Mouse (Mus musculus): ENCODE measurements around the gene Fgfr3. TPM values are rescaled to one million over a fixed set of nuclear protein-coding genes. Genes with fewer than 3 reads are reported as not detected.

Gene Fgfr3
- polyA plus RNA-seq (2015; fragmentation: Nextera tagmentation; extraction: Ambion mirVana) = 4.1 and 4.3 TPM in 2 replicates

DNA sequence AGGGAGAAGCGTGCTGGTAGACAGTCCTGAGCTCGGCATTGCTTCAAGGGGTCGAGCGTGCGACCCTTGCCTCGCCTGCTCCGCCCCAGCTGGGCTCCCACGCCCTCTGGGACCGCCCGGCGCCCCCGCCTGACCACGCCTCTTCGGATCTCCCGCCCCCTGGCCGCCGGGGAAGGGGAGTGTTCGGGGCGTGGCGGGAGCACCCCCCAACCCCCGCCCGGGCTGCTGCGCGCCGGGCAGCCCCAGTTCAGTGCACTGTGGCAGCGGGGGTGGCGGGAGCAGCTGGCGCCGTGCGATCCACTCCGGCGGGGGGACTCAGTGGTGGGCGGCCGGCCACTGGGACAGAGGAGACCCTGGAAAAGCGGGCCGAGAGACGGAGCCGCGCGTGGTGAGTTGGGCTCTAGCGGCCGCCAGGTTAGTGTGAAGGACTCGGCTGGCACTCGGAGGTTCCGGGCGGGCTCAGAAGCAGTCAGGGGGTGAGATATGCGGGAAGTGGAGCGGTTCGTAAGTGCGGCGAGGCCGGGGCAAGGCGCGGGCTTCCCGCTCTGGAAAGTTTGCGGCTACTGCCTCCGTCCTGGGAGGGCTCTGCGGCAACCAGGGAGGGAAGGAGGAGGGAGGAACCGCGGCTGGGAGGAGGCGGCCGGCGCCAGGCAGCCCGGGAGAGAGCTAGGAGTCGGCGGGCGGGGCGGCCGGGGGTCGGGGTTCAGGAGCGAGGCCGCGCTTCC is at the start of gene Fgfr3:
Gene Fgfr3, plus strand, starts transcription at position 134 of the 725 bp plus-strand sequence.
- H3K4me1 ChIP-seq = peaks cover 46% of the 10 kb centered on the region
- H3K9me3 ChIP-seq = no peaks in the 10 kb centered on the region
- H3K27ac ChIP-seq (replicated peaks) = peak within 1 kb of the TSS; percentile 36; the same call in 1 of the 2 replicates
- H3K4me3 ChIP-seq = peak within 1 kb of the TSS; percentile 70
- under 1% methylated on average over 66 of the region's 73 CpGs for WGBS
- peak within 1 kb of the TSS; percentile 100 for H3K4me2 ChIP-seq
- H3K27me3 ChIP-seq (replicated peaks) = peaks cover 44% of the 10 kb centered on the region
- peak within 1 kb of the TSS; percentile 86 for H3K9ac ChIP-seq
- peak; percentile 45 for ATAC-seq (ENCODE audit: extremely low read depth, insufficient number of reproducible peaks, low FRiP score, low TSS enrichment)
- no peaks in the 10 kb centered on the region for H3K36me3 ChIP-seq

- H3K9me3 ChIP-seq = no peaks in the 10 kb centered on the region
- H3K4me3 ChIP-seq = no peak overlapping the region
- no peaks in the 10 kb centered on the region for H3K27me3 ChIP-seq (replicated peaks)
- peaks cover 39% of the 10 kb centered on the region for H3K36me3 ChIP-seq
- WGBS = 64% methylated on average over 3 of the region's 3 CpGs
- H3K9ac ChIP-seq = no peak overlapping the region
- peaks cover 8% of the 10 kb centered on the region for H3K4me1 ChIP-seq
- peak; percentile 23; the same call in 1 of the 2 replicates for ATAC-seq (ENCODE audit: extremely low read depth, insufficient number of reproducible peaks, low FRiP score, low TSS enrichment)
- H3K27ac ChIP-seq (replicated peaks) = peak overlapping the region; percentile 5; the same call in 1 of the 2 replicates
- no peak overlapping the region for H3K4me2 ChIP-seq
These were observed 47.0 kb upstream of the Fgfr3 start for GRCm38 (mm10) chr5:33674439-33674838.

DNA sequence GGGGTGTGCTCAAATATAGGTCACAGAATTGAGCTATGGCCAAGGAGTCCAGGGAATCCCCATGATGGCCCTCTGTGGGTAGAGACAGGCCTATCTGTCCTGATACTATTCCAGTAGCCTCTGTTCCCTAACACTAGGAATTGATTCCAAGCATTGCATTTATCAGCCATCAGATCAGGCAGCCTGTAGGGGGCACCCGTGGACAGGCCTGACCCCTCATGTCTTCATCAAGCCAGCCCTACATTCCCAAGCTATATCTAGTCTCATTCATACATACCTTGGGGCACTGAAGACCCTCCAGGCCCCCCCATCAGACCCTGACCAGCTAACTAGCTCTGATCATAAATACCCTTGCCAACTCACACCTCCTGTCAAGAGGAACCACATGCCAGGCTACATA is 45.5 kb upstream of the Fgfr3 start:
- H3K36me3 ChIP-seq = peaks cover 23% of the 10 kb centered on the region
- H3K9me3 ChIP-seq = no peaks in the 10 kb centered on the region
- 8% methylated on average over 1 of the region's 1 CpGs for WGBS
- H3K4me3 ChIP-seq = no peak overlapping the region
- no peak overlapping the region for H3K27ac ChIP-seq (replicated peaks)
- H3K4me2 ChIP-seq = no peak overlapping the region
- peaks cover 9% of the 10 kb centered on the region for H3K4me1 ChIP-seq
- H3K9ac ChIP-seq = peak overlapping the region; percentile 9; the same call in 1 of the 2 replicates
- no peak for ATAC-seq (ENCODE audit: extremely low read depth, insufficient number of reproducible peaks, low FRiP score, low TSS enrichment)
- no peaks in the 10 kb centered on the region for H3K27me3 ChIP-seq (replicated peaks)

- 76% methylated on average over 5 of the region's 5 CpGs for WGBS
- H3K27ac ChIP-seq (replicated peaks) = no peak overlapping the region
- no peak for ATAC-seq (ENCODE audit: extremely low read depth, insufficient number of reproducible peaks, low FRiP score, low TSS enrichment)
- no peaks in the 10 kb centered on the region for H3K9me3 ChIP-seq
- no peak overlapping the region for H3K4me2 ChIP-seq
- H3K9ac ChIP-seq = no peak overlapping the region
- H3K27me3 ChIP-seq (replicated peaks) = no peaks in the 10 kb centered on the region
- no peak overlapping the region for H3K4me3 ChIP-seq
- peaks cover 18% of the 10 kb centered on the region for H3K4me1 ChIP-seq
- peaks cover 2% of the 10 kb centered on the region for H3K36me3 ChIP-seq
These were observed 43.2 kb upstream of the Fgfr3 start for GRCm38 (mm10) chr5:33678244-33678643.

- no peak overlapping the region for H3K9ac ChIP-seq
- no peak for ATAC-seq (ENCODE audit: extremely low read depth, insufficient number of reproducible peaks, low FRiP score, low TSS enrichment)
- WGBS = 56% methylated on average over 3 of the region's 3 CpGs
These were observed 40.4 kb upstream of the Fgfr3 start for GRCm38 (mm10) chr5:33681044-33681443.

GRCm38 (mm10) chr5:33681611-33682388 is 39.7 kb upstream of the Fgfr3 start:
- Histone ChIP-seq H3K36me3 (no peaks in the 10 kb centered on the region), H3K27ac (replicated peaks) (no peak overlapping the region), H3K4me2 (no peak overlapping the region), H3K9me3 (no peaks in the 10 kb centered on the region), H3K9ac (no peak overlapping the region), H3K27me3 (replicated peaks) (no peaks in the 10 kb centered on the region), H3K4me1 (peaks cover 14% of the 10 kb centered on the region), H3K4me3 (no peak overlapping the region)
- WGBS = 63% methylated on average over 15 of the region's 15 CpGs
- ATAC-seq (ENCODE audit: extremely low read depth, insufficient number of reproducible peaks, low FRiP score, low TSS enrichment) = no peak

More at GRCm38 (mm10) chr5:33681044-33681443, 40.4 kb upstream of the Fgfr3 start:
- H3K4me1 ChIP-seq = peaks cover 14% of the 10 kb centered on the region
- no peaks in the 10 kb centered on the region for H3K27me3 ChIP-seq (replicated peaks)
- H3K27ac ChIP-seq (replicated peaks) = no peak overlapping the region
- H3K36me3 ChIP-seq = no peaks in the 10 kb centered on the region
- no peak overlapping the region for H3K4me3 ChIP-seq
- no peak overlapping the region for H3K4me2 ChIP-seq
- H3K9me3 ChIP-seq = no peaks in the 10 kb centered on the region

DNA sequence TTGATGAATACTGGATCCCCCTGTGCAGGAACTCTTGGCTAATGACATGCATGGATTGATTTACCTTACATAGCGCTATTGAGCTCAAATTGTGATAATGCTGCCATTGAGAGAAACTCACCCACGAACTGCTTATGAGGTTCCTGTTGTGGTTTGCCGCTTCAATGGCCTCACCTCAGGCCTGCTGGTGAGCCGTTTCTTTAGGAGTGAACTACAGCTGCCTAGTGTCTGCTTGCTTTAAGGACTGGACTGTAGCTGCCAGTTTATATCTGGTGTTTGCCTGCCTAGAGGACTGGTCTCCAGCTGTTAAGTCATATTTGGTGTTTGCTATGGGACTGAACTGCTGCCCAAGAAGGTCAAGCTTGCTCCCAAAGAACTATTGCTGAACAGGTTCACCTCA is 38.5 kb upstream of the Fgfr3 start:
- no peak for ATAC-seq (ENCODE audit: extremely low read depth, insufficient number of reproducible peaks, low FRiP score, low TSS enrichment)
- Histone ChIP-seq H3K9me3 (no peaks in the 10 kb centered on the region), H3K4me3 (no peak overlapping the region), H3K36me3 (no peaks in the 10 kb centered on the region), H3K9ac (no peak overlapping the region), H3K4me2 (no peak overlapping the region), H3K27ac (replicated peaks) (no peak overlapping the region), H3K4me1 (peaks cover 15% of the 10 kb centered on the region), H3K27me3 (replicated peaks) (no peaks in the 10 kb centered on the region)
- WGBS = 77% methylated on average over 4 of the region's 4 CpGs

DNA sequence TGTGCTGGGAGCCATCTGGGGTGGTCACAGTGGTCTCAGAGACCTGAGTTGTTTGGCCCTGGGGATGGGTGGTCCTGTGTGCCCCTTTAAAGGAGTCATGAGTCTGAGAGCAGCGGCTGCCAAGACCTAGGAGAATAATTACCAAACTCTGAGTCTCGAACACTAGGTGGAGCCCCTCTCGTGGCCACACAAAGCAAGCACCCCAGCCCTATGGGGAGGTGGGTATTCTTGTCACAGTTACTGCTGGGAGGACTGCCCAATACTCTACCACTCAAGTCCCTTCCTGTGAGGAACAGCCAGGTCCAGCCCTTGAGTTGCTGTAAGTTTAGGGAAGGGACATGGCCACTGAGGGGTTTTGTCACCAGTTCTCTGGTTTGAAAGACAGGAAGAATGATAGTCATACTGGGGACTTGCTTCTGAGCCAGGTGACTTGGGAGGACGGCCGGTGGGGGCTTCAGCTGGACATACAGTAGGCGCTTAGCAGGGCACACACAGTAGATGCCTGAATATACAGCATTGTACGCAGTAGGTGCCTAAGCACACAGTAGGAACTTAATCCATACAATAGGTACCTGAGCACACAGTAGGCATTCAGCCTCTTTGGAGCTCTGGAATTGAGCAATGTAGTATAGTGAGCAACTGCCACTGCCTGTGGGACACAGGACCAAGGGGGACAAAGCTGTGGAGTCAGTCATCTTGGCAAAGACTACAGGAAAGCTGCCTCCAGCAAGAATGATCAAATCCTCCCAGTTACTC is 37.4 kb upstream of the Fgfr3 start:
- WGBS = 39% methylated on average over 7 of the region's 7 CpGs
- H3K4me1 ChIP-seq = peaks cover 26% of the 10 kb centered on the region

GRCm38 (mm10) chr5:33684932-33685331 is 36.5 kb upstream of the Fgfr3 start:
- ATAC-seq (ENCODE audit: extremely low read depth, insufficient number of reproducible peaks, low FRiP score, low TSS enrichment) = no peak
- H3K9ac ChIP-seq = no peak overlapping the region
- H3K36me3 ChIP-seq = no peaks in the 10 kb centered on the region
- WGBS = 85% methylated on average over 4 of the region's 4 CpGs
- H3K9me3 ChIP-seq = no peaks in the 10 kb centered on the region
- H3K4me1 ChIP-seq = peaks cover 35% of the 10 kb centered on the region
- no peak overlapping the region for H3K4me2 ChIP-seq
- no peaks in the 10 kb centered on the region for H3K27me3 ChIP-seq (replicated peaks)
- H3K27ac ChIP-seq (replicated peaks) = no peak overlapping the region
- H3K4me3 ChIP-seq = no peak overlapping the region

More for the DNA sequence above, 37.4 kb upstream of the Fgfr3 start:
- H3K4me3 ChIP-seq = no peak overlapping the region
- no peaks in the 10 kb centered on the region for H3K9me3 ChIP-seq
- H3K27me3 ChIP-seq (replicated peaks) = no peaks in the 10 kb centered on the region
- H3K9ac ChIP-seq = no peak overlapping the region
- no peaks in the 10 kb centered on the region for H3K36me3 ChIP-seq
- no peak for ATAC-seq (ENCODE audit: extremely low read depth, insufficient number of reproducible peaks, low FRiP score, low TSS enrichment)
- H3K4me2 ChIP-seq = no peak overlapping the region
- no peak overlapping the region for H3K27ac ChIP-seq (replicated peaks)

- H3K4me3 ChIP-seq = no peak overlapping the region
- WGBS = 86% methylated on average over 4 of the region's 4 CpGs
- no peak overlapping the region for H3K9ac ChIP-seq
- peaks cover 33% of the 10 kb centered on the region for H3K4me1 ChIP-seq
- H3K9me3 ChIP-seq = no peaks in the 10 kb centered on the region
- H3K4me2 ChIP-seq = no peak overlapping the region
- ATAC-seq (ENCODE audit: extremely low read depth, insufficient number of reproducible peaks, low FRiP score, low TSS enrichment) = no peak
- 0 out of 2 replicates have a peak, but pooled peaks cover 3% of the 10 kb centered on the region for H3K27me3 ChIP-seq (replicated peaks)
- H3K36me3 ChIP-seq = no peaks in the 10 kb centered on the region
- no peak overlapping the region for H3K27ac ChIP-seq (replicated peaks)
These were observed 34.3 kb upstream of the Fgfr3 start for GRCm38 (mm10) chr5:33687142-33687541.
